Mouse (Mus musculus): Measurements from ENCODE around the gene Slc22a14. TPM values are rescaled to one million over a fixed set of nuclear protein-coding genes. Genes with fewer than 3 reads are reported as not detected.
"Not testable (repeated sequence)": the region's sequence is repeated elsewhere in the genome, so short reads cannot be mapped to it uniquely, and the experiment has no call there.

Gene Slc22a14
- polyA plus RNA-seq, 1 experiment from 2014 or later = not detected

DNA sequence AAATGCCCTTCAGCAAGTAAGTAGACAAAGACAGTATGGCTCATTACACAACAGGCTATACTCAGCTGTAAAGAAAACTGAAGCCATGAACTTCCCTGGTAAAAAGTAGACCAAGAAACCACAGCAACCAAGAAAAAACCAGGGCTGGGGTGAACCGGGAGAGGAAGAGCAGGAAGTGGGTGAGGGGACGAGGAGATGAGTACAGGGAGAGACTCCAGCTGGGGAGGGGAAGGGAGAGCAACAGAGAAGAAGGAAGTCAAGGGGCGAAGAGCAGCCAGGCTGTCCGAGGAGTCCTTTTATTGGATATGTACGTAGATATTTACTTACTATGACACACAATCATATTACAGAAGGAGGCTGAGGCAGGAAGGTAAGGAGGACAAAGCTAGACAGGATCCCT lies 117.4 kb downstream of the Slc22a14 start:
- no peak overlapping the region for H3K9ac ChIP-seq (replicated peaks)
- WGBS = 87% methylated on average over 5 of the region's 5 CpGs
- peaks cover 55% of the 10 kb centered on the region for H3K36me3 ChIP-seq
- no peaks in the 10 kb centered on the region for H3K27me3 ChIP-seq
- no peak overlapping the region for H3K27ac ChIP-seq (replicated peaks)
- no peak overlapping the region for H3K4me2 ChIP-seq (replicated peaks)
- no peaks in the 10 kb centered on the region for H3K4me1 ChIP-seq
- no peak overlapping the region for H3K4me3 ChIP-seq
- H3K9me3 ChIP-seq = no peaks in the 10 kb centered on the region
- no peak for ATAC-seq (ENCODE audit: low FRiP score, low read depth)

GRCm38 (mm10) chr9:119246826-119247225 lies 118.5 kb downstream of the Slc22a14 start:
- ATAC-seq (ENCODE audit: low FRiP score, low read depth) = no peak
- Histone ChIP-seq H3K36me3 (peaks cover 58% of the 10 kb centered on the region), H3K9me3 (no peaks in the 10 kb centered on the region), H3K4me3 (no peak overlapping the region), H3K27me3 (no peaks in the 10 kb centered on the region), H3K4me1 (no peaks in the 10 kb centered on the region), H3K4me2 (replicated peaks) (no peak overlapping the region), H3K27ac (replicated peaks) (no peak overlapping the region), H3K9ac (replicated peaks) (no peak overlapping the region)
- 93% methylated on average over 5 of the region's 5 CpGs for WGBS

DNA sequence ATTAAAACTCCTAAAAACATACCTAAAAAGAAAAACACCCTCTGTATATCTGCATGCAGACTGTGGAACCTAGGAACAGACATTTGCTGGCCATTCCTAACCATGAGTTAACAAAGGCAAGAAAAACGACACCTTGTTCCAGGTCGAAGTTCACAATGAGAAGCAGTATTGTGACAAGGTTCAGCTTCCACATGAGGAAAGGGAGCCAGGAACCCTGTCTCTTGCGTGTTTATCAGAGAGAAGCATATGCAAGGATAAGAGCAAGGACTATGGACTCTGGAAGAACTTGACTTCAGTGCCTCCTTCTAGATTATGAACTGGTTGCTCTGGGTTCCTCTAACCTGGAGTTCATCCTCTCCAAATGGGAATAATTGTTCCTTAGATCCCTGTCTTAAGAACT lies 121.4 kb downstream of the Slc22a14 start:
- ATAC-seq (ENCODE audit: low FRiP score, low read depth) = no peak
- Histone ChIP-seq H3K36me3 (peaks cover 63% of the 10 kb centered on the region), H3K9ac (replicated peaks) (no peak overlapping the region), H3K27ac (replicated peaks) (no peak overlapping the region), H3K4me3 (no peak overlapping the region), H3K4me1 (0 out of 2 replicates have a peak, but pooled peaks cover 3% of the 10 kb centered on the region), H3K4me2 (replicated peaks) (no peak overlapping the region), H3K27me3 (no peaks in the 10 kb centered on the region), H3K9me3 (no peaks in the 10 kb centered on the region)
- 93% methylated on average over 3 of the region's 3 CpGs for WGBS

DNA sequence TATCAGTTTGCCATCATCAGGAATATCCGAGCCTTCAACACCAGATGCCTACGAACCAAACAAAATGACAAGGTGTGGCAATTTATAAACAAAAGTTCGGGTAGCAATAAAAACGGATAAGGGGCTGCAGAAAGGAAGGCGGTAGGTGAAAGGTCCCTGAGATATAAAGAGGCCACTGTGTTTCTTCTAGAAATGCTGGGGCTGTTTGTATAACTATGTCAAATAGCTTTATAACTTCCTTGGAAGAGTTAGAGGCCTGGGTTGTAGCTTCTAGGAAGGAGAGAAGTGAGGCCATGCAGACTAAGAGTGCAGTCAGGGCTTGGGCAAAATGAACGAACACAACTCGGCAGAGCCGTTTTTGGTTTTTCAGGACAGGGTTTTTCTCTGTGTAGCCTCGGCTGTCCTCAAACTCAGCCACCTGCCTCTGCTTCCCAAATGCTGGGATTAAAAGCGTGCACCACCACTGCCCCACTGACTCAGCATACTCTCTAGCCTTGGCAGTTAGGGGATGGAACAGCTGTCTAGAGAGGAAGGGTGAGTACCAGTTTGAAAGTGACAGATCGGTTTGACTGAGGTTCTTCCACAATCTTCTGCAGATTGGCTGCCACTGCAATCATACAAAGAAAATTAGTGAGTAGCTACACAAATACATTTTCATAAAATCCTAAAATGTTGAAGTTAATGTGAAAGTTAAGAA lies 124.0 kb downstream of the Slc22a14 start:
- Histone ChIP-seq H3K27ac (replicated peaks) (no peak overlapping the region), H3K9me3 (no peaks in the 10 kb centered on the region), H3K4me2 (replicated peaks) (no peak overlapping the region), H3K27me3 (no peaks in the 10 kb centered on the region), H3K9ac (replicated peaks) (no peak overlapping the region), H3K36me3 (peaks cover 58% of the 10 kb centered on the region), H3K4me3 (no peak overlapping the region), H3K4me1 (0 out of 2 replicates have a peak, but pooled peaks cover 3% of the 10 kb centered on the region)
- 94% methylated on average over 11 of the region's 11 CpGs for WGBS
- no peak for ATAC-seq (ENCODE audit: low FRiP score, low read depth)

DNA sequence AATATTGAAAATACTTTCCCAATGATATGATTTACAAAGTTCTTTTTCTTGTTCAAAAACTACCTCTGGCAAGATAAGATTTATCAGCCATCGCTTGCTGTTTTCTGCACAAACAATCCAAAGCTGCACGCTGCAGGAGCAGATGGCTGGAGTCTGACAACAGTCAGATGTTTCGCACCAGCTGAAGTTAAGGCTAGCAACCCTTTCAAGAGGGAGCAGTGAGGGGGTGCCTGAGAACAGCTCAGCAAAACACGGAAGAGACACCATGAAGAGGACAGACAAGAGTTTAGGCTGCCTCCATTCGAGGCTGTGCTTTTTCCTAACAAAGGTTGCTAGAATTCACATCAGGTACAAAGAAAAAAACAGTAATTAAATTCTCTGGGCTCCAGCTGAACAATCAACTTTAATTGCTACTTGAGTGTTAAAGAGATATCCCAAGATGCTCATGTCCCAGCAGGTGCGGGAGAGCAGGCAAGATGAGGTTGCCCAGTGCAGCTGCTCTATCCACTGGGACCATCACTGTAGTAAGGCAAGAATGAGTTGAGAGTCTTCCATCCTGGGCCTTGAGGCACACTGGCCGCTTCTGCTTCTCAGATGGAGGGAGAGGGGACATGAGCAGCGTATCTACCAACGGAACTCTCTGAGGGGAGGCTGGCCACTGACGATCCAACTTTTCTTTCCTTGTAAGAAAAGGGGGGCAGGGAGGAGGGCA lies 124.9 kb downstream of the Slc22a14 start:
- Histone ChIP-seq H3K4me2 (replicated peaks) (no peak overlapping the region), H3K4me3 (no peak overlapping the region), H3K27ac (replicated peaks) (0 out of 2 replicates have a peak overlapping the region, but pooled peaks have one; percentile 42), H3K9me3 (no peaks in the 10 kb centered on the region), H3K4me1 (0 out of 2 replicates have a peak, but pooled peaks cover 3% of the 10 kb centered on the region), H3K9ac (replicated peaks) (no peak overlapping the region), H3K27me3 (no peaks in the 10 kb centered on the region), H3K36me3 (peaks cover 55% of the 10 kb centered on the region)
- no peak for ATAC-seq (ENCODE audit: low FRiP score, low read depth)
- WGBS = 90% methylated on average over 10 of the region's 10 CpGs

GRCm38 (mm10) chr9:119239274-119239673 lies 126.1 kb downstream of the Slc22a14 start:
- WGBS = 98% methylated on average over 3 of the region's 3 CpGs
- no peaks in the 10 kb centered on the region for H3K9me3 ChIP-seq
- ATAC-seq (ENCODE audit: low FRiP score, low read depth) = no peak
- H3K4me1 ChIP-seq = 0 out of 2 replicates have a peak, but pooled peaks cover 3% of the 10 kb centered on the region
- no peak overlapping the region for H3K4me3 ChIP-seq
- H3K9ac ChIP-seq (replicated peaks) = no peak overlapping the region
- H3K27me3 ChIP-seq = no peaks in the 10 kb centered on the region
- no peak overlapping the region for H3K27ac ChIP-seq (replicated peaks)
- no peak overlapping the region for H3K4me2 ChIP-seq (replicated peaks)
- H3K36me3 ChIP-seq = peaks cover 51% of the 10 kb centered on the region

- no peak overlapping the region for H3K4me2 ChIP-seq (replicated peaks)
- H3K4me1 ChIP-seq = 0 out of 2 replicates have a peak, but pooled peaks cover 3% of the 10 kb centered on the region
Observed at GRCm38 (mm10) chr9:119238796-119239195, 126.6 kb downstream of the Slc22a14 start.

GRCm38 (mm10) chr9:119231552-119231951 lies 133.8 kb downstream of the Slc22a14 start:
- Histone ChIP-seq H3K9ac (replicated peaks) (no peak overlapping the region), H3K36me3 (0 out of 2 replicates have a peak, but pooled peaks cover 3% of the 10 kb centered on the region), H3K27me3 (no peaks in the 10 kb centered on the region), H3K4me2 (replicated peaks) (no peak overlapping the region), H3K4me1 (no peaks in the 10 kb centered on the region), H3K4me3 (no peak overlapping the region), H3K9me3 (no peaks in the 10 kb centered on the region), H3K27ac (replicated peaks) (no peak overlapping the region)
- WGBS = 94% methylated on average over 7 of the region's 7 CpGs
- no peak for ATAC-seq (ENCODE audit: low FRiP score, low read depth)

More at GRCm38 (mm10) chr9:119238796-119239195, 126.6 kb downstream of the Slc22a14 start:
- peaks cover 48% of the 10 kb centered on the region for H3K36me3 ChIP-seq
- no peak overlapping the region for H3K27ac ChIP-seq (replicated peaks)
- no peaks in the 10 kb centered on the region for H3K27me3 ChIP-seq
- no peak overlapping the region for H3K9ac ChIP-seq (replicated peaks)
- ATAC-seq (ENCODE audit: low FRiP score, low read depth) = no peak
- H3K4me3 ChIP-seq = no peak overlapping the region
- WGBS = 94% methylated on average over 4 of the region's 4 CpGs
- H3K9me3 ChIP-seq = no peaks in the 10 kb centered on the region

DNA sequence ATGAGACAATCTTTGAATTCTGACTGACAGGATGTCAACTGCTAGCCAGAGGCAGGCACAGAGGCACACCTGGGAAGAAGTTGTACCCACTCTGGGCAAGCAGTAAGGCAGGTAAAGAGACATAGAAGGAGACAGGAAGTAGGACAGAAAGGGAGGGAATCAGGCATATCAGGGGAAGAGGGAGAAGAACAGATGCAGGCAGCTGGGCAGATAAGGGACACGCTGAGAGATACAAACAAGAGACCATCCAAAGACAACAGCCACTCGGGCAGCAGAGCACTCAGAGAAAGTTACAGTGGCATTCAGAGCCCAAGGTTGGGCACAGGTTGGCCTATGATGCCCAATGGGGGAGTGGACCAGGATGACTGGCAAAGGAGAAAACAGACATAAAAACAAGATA lies 134.5 kb downstream of the Slc22a14 start:
- H3K4me1 ChIP-seq = no peaks in the 10 kb centered on the region

GRCm38 (mm10) chr9:119220249-119220648 lies 145.1 kb downstream of the Slc22a14 start:
- WGBS = 97% methylated on average over 4 of the region's 4 CpGs
- Histone ChIP-seq H3K4me1 (no peaks in the 10 kb centered on the region), H3K4me3 (no peak overlapping the region), H3K36me3 (peaks cover 8% of the 10 kb centered on the region), H3K27me3 (no peaks in the 10 kb centered on the region), H3K27ac (replicated peaks) (no peak overlapping the region), H3K9me3 (no peaks in the 10 kb centered on the region), H3K4me2 (replicated peaks) (no peak overlapping the region), H3K9ac (replicated peaks) (no peak overlapping the region)
- ATAC-seq (ENCODE audit: low FRiP score, low read depth) = no peak

More for the DNA sequence above, 134.5 kb downstream of the Slc22a14 start:
- Histone ChIP-seq H3K4me3 (no peak overlapping the region), H3K36me3 (0 out of 2 replicates have a peak, but pooled peaks cover 3% of the 10 kb centered on the region), H3K9ac (replicated peaks) (no peak overlapping the region), H3K27ac (replicated peaks) (no peak overlapping the region), H3K27me3 (no peaks in the 10 kb centered on the region), H3K4me2 (replicated peaks) (no peak overlapping the region), H3K9me3 (no peaks in the 10 kb centered on the region)
- WGBS = 89% methylated on average over 2 of the region's 2 CpGs
- ATAC-seq (ENCODE audit: low FRiP score, low read depth) = no peak

DNA sequence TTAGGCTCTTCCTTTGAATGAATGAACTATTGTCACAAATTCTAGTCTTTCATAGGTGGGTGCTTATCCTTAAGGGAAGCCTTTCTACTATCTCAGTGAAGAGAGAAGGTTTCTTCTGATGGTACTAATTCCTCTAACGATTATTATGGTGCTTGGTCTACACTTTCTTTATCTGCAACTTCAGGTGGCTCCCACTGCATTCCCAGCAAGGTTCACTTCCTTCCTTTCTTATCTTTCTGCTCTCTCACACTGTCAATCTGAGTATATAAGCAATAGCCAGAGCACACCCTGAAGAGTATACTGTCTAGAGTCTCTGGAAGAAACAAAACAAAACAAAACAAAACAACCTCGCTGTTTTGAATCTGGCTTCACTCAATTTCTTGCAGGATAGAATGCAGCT lies 145.7 kb downstream of the Slc22a14 start:
- H3K4me1 ChIP-seq = no peaks in the 10 kb centered on the region
- H3K4me2 ChIP-seq (replicated peaks) = no peak overlapping the region

GRCm38 (mm10) chr9:119215341-119215740 lies 150.0 kb downstream of the Slc22a14 start:
- WGBS = 90% methylated on average over 2 of the region's 2 CpGs
- H3K9me3 ChIP-seq; H3K36me3 ChIP-seq; H3K27ac ChIP-seq (replicated peaks); H3K4me3 ChIP-seq; H3K4me1 ChIP-seq; H3K4me2 ChIP-seq (replicated peaks); H3K27me3 ChIP-seq; H3K9ac ChIP-seq (replicated peaks); ATAC-seq (ENCODE audit: low FRiP score, low read depth): not testable (repeated sequence)

More for the DNA sequence above, 145.7 kb downstream of the Slc22a14 start:
- Histone ChIP-seq H3K36me3 (peaks cover 4% of the 10 kb centered on the region), H3K27me3 (no peaks in the 10 kb centered on the region), H3K9ac (replicated peaks) (no peak overlapping the region), H3K4me3 (no peak overlapping the region), H3K27ac (replicated peaks) (no peak overlapping the region), H3K9me3 (no peaks in the 10 kb centered on the region)
- 91% methylated on average over 2 of the region's 2 CpGs for WGBS
- no peak for ATAC-seq (ENCODE audit: low FRiP score, low read depth)

All from midbrain, embryonic 12.5 days (tissue).